ENCODE assay signal across 17 mouse cellular contexts in the genomic region with DNA sequence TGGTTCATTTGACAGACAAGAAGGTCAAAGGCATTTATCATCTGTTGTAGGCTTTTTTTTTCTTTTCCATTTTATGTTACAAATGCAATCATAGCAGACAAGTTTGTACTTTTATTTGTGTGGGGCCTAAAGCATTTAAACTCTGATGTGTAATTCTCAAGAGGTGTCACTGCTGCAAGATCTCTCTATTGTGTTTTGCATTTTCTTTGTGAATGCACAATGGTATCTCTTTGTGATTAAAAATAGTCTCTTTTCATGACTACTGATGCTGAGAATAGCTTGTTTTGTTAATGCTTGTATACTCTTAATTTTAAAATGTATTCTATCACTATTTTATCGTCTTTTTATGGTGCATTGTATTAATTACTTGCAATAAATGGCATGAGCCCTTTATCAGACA. TPM values are rescaled to one million over a fixed set of nuclear protein-coding genes. Genes with fewer than 3 reads are reported as not detected.
DNase-seq lines count a peak whose midpoint lies in the region; ATAC-seq lines count a peak whose summit lies in the region.
"Not testable (repeated sequence)": the region's sequence is repeated elsewhere in the genome, so short reads cannot be mapped to it uniquely, and the experiment has no call there.
"Had no signal": no experiment of that assay in that cellular context is flagged by ENCODE, and none has a peak within 500 bp of the region (broad histone marks: within the 10 kb centered on the region; RNA-seq: fewer than 3 reads in every experiment).

No protein-coding gene starts in this region.

- H3K9ac ChIP-seq in forebrain, embryonic 13.5 days; forebrain, embryonic 16.5 days (replicated peaks; ENCODE audit: low read depth, low read length); hindbrain, embryonic 13.5 days; midbrain, embryonic 11.5 days (ENCODE audit: low read length); midbrain, embryonic 16.5 days (ENCODE audit: low read depth, low read length); neural tube, embryonic 14.5 days (replicated peaks; ENCODE audit: low read depth, low read length): not testable (repeated sequence)

- 53% methylated on average over 1 of the region's 1 CpGs for WGBS in forebrain, embryonic 13.5 days
- 35% methylated on average over 1 of the region's 1 CpGs for WGBS in forebrain, embryonic 16.5 days
- 55% methylated on average over 1 of the region's 1 CpGs for WGBS in hindbrain, embryonic 13.5 days
- 55% methylated on average over 1 of the region's 1 CpGs for WGBS in midbrain, embryonic 11.5 days
- 40% methylated on average over 1 of the region's 1 CpGs for WGBS in midbrain, embryonic 16.5 days
- WGBS in neural tube, embryonic 14.5 days = 65% methylated on average over 1 of the region's 1 CpGs

- not testable (repeated sequence) for H3K27me3 ChIP-seq in forebrain, embryonic 13.5 days; forebrain, embryonic 16.5 days (replicated peaks; ENCODE audit: control insufficient read depth, insufficient read depth, low read length); hindbrain, embryonic 13.5 days; midbrain, embryonic 11.5 days (ENCODE audit: control insufficient read depth, insufficient read depth, low read length); midbrain, embryonic 16.5 days (ENCODE audit: control insufficient read depth, insufficient read depth, low read depth, low read length); neural tube, embryonic 14.5 days (ENCODE audit: control insufficient read depth, insufficient read depth, low read length)

- H3K4me1 ChIP-seq in forebrain, embryonic 13.5 days; forebrain, embryonic 16.5 days (replicated peaks; ENCODE audit: control insufficient read depth, insufficient read depth, low read length); hindbrain, embryonic 13.5 days (replicated peaks); midbrain, embryonic 11.5 days (ENCODE audit: control insufficient read depth, insufficient read depth, low read length); midbrain, embryonic 16.5 days (ENCODE audit: control insufficient read depth, insufficient read depth, low read length); neural tube, embryonic 14.5 days (ENCODE audit: control insufficient read depth, insufficient read depth, low read length): not testable (repeated sequence)

- peak; percentile 38; the same call in 1 of the 2 replicates for ATAC-seq in forebrain, embryonic 13.5 days
- peak; percentile 61 for ATAC-seq in forebrain, embryonic 16.5 days
- peak; percentile 13; the same call in 1 of the 2 replicates for ATAC-seq in hindbrain, embryonic 13.5 days (ENCODE audit: low FRiP score)
- ATAC-seq in midbrain, embryonic 11.5 days (ENCODE audit: low FRiP score) = peak; percentile 27; the same call in 1 of the 2 replicates
- ATAC-seq in midbrain, embryonic 16.5 days = peak; percentile 44; the same call in 1 of the 2 replicates
- 0 out of 2 replicates have a peak, but pooled peaks have one; percentile 14 for ATAC-seq in neural tube, embryonic 14.5 days (ENCODE audit: low read depth)

- H3K9me3 ChIP-seq in forebrain, embryonic 13.5 days (replicated peaks); forebrain, embryonic 16.5 days (ENCODE audit: control insufficient read depth, low read length); hindbrain, embryonic 13.5 days; midbrain, embryonic 11.5 days (ENCODE audit: control insufficient read depth, low read length); midbrain, embryonic 16.5 days (replicated peaks; ENCODE audit: control insufficient read depth, low read length, poor library complexity, severe bottlenecking); neural tube, embryonic 14.5 days (ENCODE audit: control insufficient read depth, low read length): not testable (repeated sequence)

- H3K36me3 ChIP-seq in forebrain, embryonic 13.5 days (ENCODE audit: poor library complexity, severe bottlenecking); forebrain, embryonic 16.5 days (ENCODE audit: control insufficient read depth, insufficient read depth); hindbrain, embryonic 13.5 days; midbrain, embryonic 11.5 days (ENCODE audit: control insufficient read depth, insufficient read depth, low read length); midbrain, embryonic 16.5 days (ENCODE audit: control insufficient read depth, insufficient read depth, low read length); neural tube, embryonic 14.5 days (ENCODE audit: control insufficient read depth, insufficient read depth, low read length): not testable (repeated sequence)

- H3K4me3 ChIP-seq in forebrain, embryonic 13.5 days; forebrain, embryonic 16.5 days (replicated peaks; ENCODE audit: low read length); hindbrain, embryonic 13.5 days; midbrain, embryonic 11.5 days (ENCODE audit: low read depth, low read length); midbrain, embryonic 16.5 days (ENCODE audit: low read depth, low read length); neural tube, embryonic 14.5 days (ENCODE audit: low read depth, low read length): not testable (repeated sequence)

- not testable (repeated sequence) for H3K27ac ChIP-seq in forebrain, embryonic 13.5 days; forebrain, embryonic 16.5 days (ENCODE audit: low read length); hindbrain, embryonic 13.5 days; midbrain, embryonic 11.5 days (ENCODE audit: low read depth, low read length); midbrain, embryonic 16.5 days (ENCODE audit: low read length); neural tube, embryonic 14.5 days (ENCODE audit: low read depth, low read length)

- DNase-seq in midbrain, embryonic 11.5 days (ENCODE audit: low spot score, missing footprints) = not testable (repeated sequence)

- H3K4me2 ChIP-seq in forebrain, embryonic 13.5 days; forebrain, embryonic 16.5 days (ENCODE audit: low read length); hindbrain, embryonic 13.5 days; midbrain, embryonic 11.5 days; midbrain, embryonic 16.5 days (ENCODE audit: low read length); neural tube, embryonic 14.5 days (ENCODE audit: low read depth, low read length): not testable (repeated sequence)

RNA-seq across cellular contexts. Expression of a gene that starts 8.5 kb away (rescaled TPM):
- not detected in 2 replicates for polyA plus RNA-seq in forebrain, embryonic 13.5 days (2015; fragmentation: Nextera tagmentation; extraction: Ambion mirVana)
- polyA plus RNA-seq in forebrain, embryonic 16.5 days (2015; fragmentation: Nextera tagmentation; extraction: Ambion mirVana) = not detected in 2 replicates
- polyA plus RNA-seq in hindbrain, embryonic 13.5 days (2015; fragmentation: Nextera tagmentation; extraction: Ambion mirVana) = not detected in 2 replicates
- polyA plus RNA-seq in midbrain, embryonic 11.5 days (2014; fragmentation: Nextera tagmentation; extraction: Ambion mirVana) = not detected in 2 replicates
- not detected in 2 replicates for polyA plus RNA-seq in midbrain, embryonic 16.5 days (2015; fragmentation: Nextera tagmentation; extraction: Ambion mirVana)
- not detected in 2 replicates for polyA plus RNA-seq in neural tube, embryonic 14.5 days (2014; fragmentation: Nextera tagmentation; extraction: Ambion mirVana)
- polyA plus RNA-seq: cerebellum, adult 2 months; cortical plate, adult 2 months; embryonic facial prominence, embryonic 10.5 days; embryonic facial prominence, embryonic 12.5 days; forebrain, embryonic 11.5 days; forebrain, embryonic 14.5 days; G1E; Patski had no signal

RNA-seq across cellular contexts. Expression of a gene that starts 21.7 kb away (rescaled TPM):
- polyA plus RNA-seq in forebrain, embryonic 13.5 days (2015; fragmentation: Nextera tagmentation; extraction: Ambion mirVana) = not detected in 2 replicates
- polyA plus RNA-seq in forebrain, embryonic 16.5 days (2015; fragmentation: Nextera tagmentation; extraction: Ambion mirVana) = not detected in 2 replicates
- not detected in 2 replicates for polyA plus RNA-seq in hindbrain, embryonic 13.5 days (2015; fragmentation: Nextera tagmentation; extraction: Ambion mirVana)
- polyA plus RNA-seq in midbrain, embryonic 11.5 days (2014; fragmentation: Nextera tagmentation; extraction: Ambion mirVana) = not detected in 2 replicates
- not detected in 2 replicates for polyA plus RNA-seq in midbrain, embryonic 16.5 days (2015; fragmentation: Nextera tagmentation; extraction: Ambion mirVana)
- not detected in 2 replicates for polyA plus RNA-seq in neural tube, embryonic 14.5 days (2014; fragmentation: Nextera tagmentation; extraction: Ambion mirVana)
- polyA plus RNA-seq: activated CD4-positive, CD25-positive, alpha-beta regulatory T cell, adult 4 months; CD4-positive, CD25-positive, alpha-beta regulatory T cell, adult 4 months; cerebellum, adult 2 months; cortical plate, adult 2 months; embryonic facial prominence, embryonic 10.5 days; embryonic facial prominence, embryonic 12.5 days; embryonic facial prominence, embryonic 14.5 days; forebrain, embryonic 11.5 days; forebrain, embryonic 14.5 days; G1E; Patski had no signal

RNA-seq across cellular contexts. Expression of a gene that starts 23.0 kb away (rescaled TPM):
- polyA plus RNA-seq in forebrain, embryonic 13.5 days (2015; fragmentation: Nextera tagmentation; extraction: Ambion mirVana) = not detected in 2 replicates
- polyA plus RNA-seq in forebrain, embryonic 16.5 days (2015; fragmentation: Nextera tagmentation; extraction: Ambion mirVana) = not detected in 2 replicates
- 0.06 TPM in 1 of 2 replicates, not detected in the other for polyA plus RNA-seq in hindbrain, embryonic 13.5 days (2015; fragmentation: Nextera tagmentation; extraction: Ambion mirVana)
- not detected in 2 replicates for polyA plus RNA-seq in midbrain, embryonic 11.5 days (2014; fragmentation: Nextera tagmentation; extraction: Ambion mirVana)
- not detected in 2 replicates for polyA plus RNA-seq in midbrain, embryonic 16.5 days (2015; fragmentation: Nextera tagmentation; extraction: Ambion mirVana)
- 0.09 TPM in 1 of 2 replicates, not detected in the other for polyA plus RNA-seq in neural tube, embryonic 14.5 days (2014; fragmentation: Nextera tagmentation; extraction: Ambion mirVana)
- polyA plus RNA-seq: activated CD4-positive, CD25-positive, alpha-beta regulatory T cell, adult 4 months; CD4-positive, CD25-positive, alpha-beta regulatory T cell, adult 4 months; cerebellum, adult 2 months; cortical plate, adult 2 months; embryonic facial prominence, embryonic 12.5 days; embryonic facial prominence, embryonic 14.5 days; forebrain, embryonic 11.5 days; forebrain, embryonic 14.5 days; G1E; Patski had no signal

RNA-seq across cellular contexts. Expression of a gene that starts 32.1 kb away (rescaled TPM):
- not detected in 2 replicates for polyA plus RNA-seq in forebrain, embryonic 13.5 days (2015; fragmentation: Nextera tagmentation; extraction: Ambion mirVana)
- not detected in 2 replicates for polyA plus RNA-seq in forebrain, embryonic 16.5 days (2015; fragmentation: Nextera tagmentation; extraction: Ambion mirVana)
- polyA plus RNA-seq in hindbrain, embryonic 13.5 days (2015; fragmentation: Nextera tagmentation; extraction: Ambion mirVana) = not detected in 2 replicates
- polyA plus RNA-seq in midbrain, embryonic 11.5 days (2014; fragmentation: Nextera tagmentation; extraction: Ambion mirVana) = not detected in 2 replicates
- polyA plus RNA-seq in midbrain, embryonic 16.5 days (2015; fragmentation: Nextera tagmentation; extraction: Ambion mirVana) = not detected in 2 replicates
- polyA plus RNA-seq in neural tube, embryonic 14.5 days (2014; fragmentation: Nextera tagmentation; extraction: Ambion mirVana) = not detected in 2 replicates
- polyA plus RNA-seq: activated CD4-positive, CD25-positive, alpha-beta regulatory T cell, adult 4 months; CD4-positive, CD25-positive, alpha-beta regulatory T cell, adult 4 months; cerebellum, adult 2 months; cortical plate, adult 2 months; embryonic facial prominence, embryonic 10.5 days; embryonic facial prominence, embryonic 12.5 days; embryonic facial prominence, embryonic 14.5 days; forebrain, embryonic 11.5 days; forebrain, embryonic 14.5 days; G1E; Patski had no signal
